Mouse (Mus musculus) hindbrain, embryonic 13.5 days (tissue): ENCODE measurements around the gene Klf13. TPM values are rescaled to one million over a fixed set of nuclear protein-coding genes. Genes with fewer than 3 reads are reported as not detected.

Experiments
- ATAC-seq: fragments of 200-750 bp; cut with Nextera tagmentation; 2 replicates; pipeline ENCODE4 v1.8.0; 2017; ENCODE audit warnings: moderate TSS enrichment; ENCODE audit not compliant: low FRiP score
- H3K27ac ChIP-seq: fragments of 300-500 bp; sonication (generic); 2 replicates; pipeline ENCODE4 v1.5.1; 2015; ENCODE audit warnings: inconsistent platforms, mild to moderate bottlenecking, moderate library complexity
- H3K27me3 ChIP-seq: fragments of 300-500 bp; sonication (generic); 2 replicates; pipeline ENCODE4 v1.6.1; 2015; ENCODE audit warnings: mild to moderate bottlenecking, inconsistent platforms
- H3K36me3 ChIP-seq: fragments of 300-500 bp; sonication (generic); 2 replicates; pipeline ENCODE4 v1.6.1; 2015; ENCODE audit warnings: mild to moderate bottlenecking, inconsistent platforms
- H3K4me1 ChIP-seq: fragments of 300-500 bp; sonication (generic); replicated peaks from 2 replicates; pipeline ENCODE4 v1.6.1; 2015; ENCODE audit warnings: inconsistent platforms
- H3K4me2 ChIP-seq: fragments of 300-500 bp; sonication (generic); 2 replicates; pipeline ENCODE4 v1.6.1; 2015; ENCODE audit warnings: inconsistent platforms, mild to moderate bottlenecking, moderate library complexity
- H3K4me3 ChIP-seq: fragments of 300-500 bp; sonication (generic); 2 replicates; pipeline ENCODE4 v1.5.1; 2015; ENCODE audit warnings: mild to moderate bottlenecking, inconsistent platforms
- H3K9ac ChIP-seq: fragments of 300-500 bp; sonication (generic); 2 replicates; pipeline ENCODE4 v1.6.1; 2015; ENCODE audit warnings: mild to moderate bottlenecking, inconsistent platforms
- H3K9me3 ChIP-seq: fragments of 300-500 bp; sonication (generic); 2 replicates; pipeline ENCODE4 v1.6.1; 2016; ENCODE audit warnings: inconsistent platforms
- WGBS: fragments of 180-500 bp; shearing (Covaris S2); methylation state at CpG from one replicate; pipeline ENCODE4 v1.1.7; 2015; 5-methylcytosine and 5-hydroxymethylcytosine counted together
- polyA plus RNA-seq: library from polyadenylated mRNA; unstranded; fragments of >200 nt; fragmentation: Nextera tagmentation; extraction: Ambion mirVana; gene quantifications from 2 replicates; pipeline ENCODE4 v1.2.1, GENCODE M21; 2015

Gene Klf13
- polyA plus RNA-seq, 1 experiment from 2014 or later, result 25.7 TPM

GRCm38 (mm10) chr7:63896968-63897468 lies 41.7 kb downstream of the Klf13 start:
- Histone ChIP-seq H3K27me3 (no peaks in the 10 kb centered on the region), H3K4me1 (peaks cover 49% of the 10 kb centered on the region)

GRCm38 (mm10) chr7:63896276-63896967 lies 42.3 kb downstream of the Klf13 start:
- H3K9me3 ChIP-seq, result no peaks in the 10 kb centered on the region
- H3K9ac ChIP-seq, result peak overlapping the region; percentile 70
- ATAC-seq, result peak; percentile 74
- peaks cover 2% of the 10 kb centered on the region for H3K36me3 ChIP-seq
- H3K27me3 ChIP-seq, result no peaks in the 10 kb centered on the region
- peak overlapping the region; percentile 35 for H3K4me3 ChIP-seq
- WGBS, result 25% methylated on average over 17 of the region's 17 CpGs
- H3K4me2 ChIP-seq, result peak overlapping the region; percentile 66
- peak overlapping the region; percentile 58; the same call in 1 of the 2 replicates for H3K27ac ChIP-seq
- peaks cover 43% of the 10 kb centered on the region for H3K4me1 ChIP-seq

More at GRCm38 (mm10) chr7:63896968-63897468, 41.7 kb downstream of the Klf13 start:
- Histone ChIP-seq H3K4me3 (peak overlapping the region; percentile 35), H3K36me3 (no peaks in the 10 kb centered on the region), H3K4me2 (peak overlapping the region; percentile 66), H3K27ac (peak overlapping the region; percentile 58; the same call in 1 of the 2 replicates), H3K9ac (peak overlapping the region; percentile 70), H3K9me3 (no peaks in the 10 kb centered on the region)
- WGBS, result 1% methylated on average over 22 of the region's 22 CpGs
- peak; percentile 81 for ATAC-seq

DNA sequence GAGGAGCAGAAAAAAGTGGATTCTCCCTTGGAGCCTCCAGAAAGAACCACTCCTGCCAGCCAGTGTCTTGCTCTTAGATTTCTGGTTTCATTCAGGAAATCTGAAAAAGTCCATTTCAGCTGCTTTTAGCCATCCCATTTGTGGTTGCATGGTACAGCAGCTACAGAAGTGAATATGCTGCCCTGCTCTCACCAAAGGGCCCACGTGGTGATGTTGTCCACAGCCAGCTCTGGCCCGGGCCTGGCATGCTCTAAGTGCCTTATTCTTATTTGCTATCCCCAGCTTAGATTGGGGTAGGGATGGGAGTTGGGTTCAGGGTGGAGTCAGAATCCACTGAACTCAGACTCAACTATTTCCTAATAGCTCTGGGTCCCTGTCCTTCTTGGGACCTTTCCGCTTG lies 43.5 kb downstream of the Klf13 start:
- H3K9me3 ChIP-seq, result no peaks in the 10 kb centered on the region
- 93% methylated on average over 3 of the region's 3 CpGs for WGBS
- ATAC-seq, result no peak

DNA sequence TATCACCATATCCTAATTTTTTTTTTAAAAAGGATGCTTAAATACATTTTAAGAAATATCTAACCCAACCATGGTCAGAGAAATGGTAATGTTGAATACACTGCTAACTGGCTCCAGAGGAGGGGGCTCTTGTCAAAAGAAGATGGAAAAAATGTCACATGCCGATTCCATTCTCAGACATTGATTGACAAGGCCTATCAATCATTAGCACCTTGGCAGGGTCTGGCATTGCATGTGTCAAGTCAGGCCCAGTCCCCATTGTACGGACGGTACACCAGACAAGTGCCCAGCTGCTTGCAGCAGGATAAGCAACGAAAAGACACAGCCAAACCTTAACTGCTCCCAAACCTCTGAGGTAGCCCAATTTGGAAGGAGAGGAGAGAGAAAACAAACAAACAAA lies 44.1 kb downstream of the Klf13 start:
- ATAC-seq, result no peak
- no peaks in the 10 kb centered on the region for H3K9me3 ChIP-seq
- no peaks in the 10 kb centered on the region for H3K27me3 ChIP-seq
- peaks cover 31% of the 10 kb centered on the region for H3K4me1 ChIP-seq
- 63% methylated on average over 4 of the region's 4 CpGs for WGBS
- H3K4me2 ChIP-seq, result no peak overlapping the region
- no peak overlapping the region for H3K9ac ChIP-seq
- H3K4me3 ChIP-seq, result no peak overlapping the region
- H3K36me3 ChIP-seq, result peaks cover 19% of the 10 kb centered on the region
- H3K27ac ChIP-seq, result no peak overlapping the region

More for the DNA sequence above, 43.5 kb downstream of the Klf13 start:
- Histone ChIP-seq H3K27ac (no peak overlapping the region), H3K4me3 (no peak overlapping the region), H3K4me2 (no peak overlapping the region), H3K27me3 (no peaks in the 10 kb centered on the region), H3K4me1 (peaks cover 31% of the 10 kb centered on the region), H3K36me3 (peaks cover 13% of the 10 kb centered on the region), H3K9ac (no peak overlapping the region)

- Histone ChIP-seq H3K27ac (no peak overlapping the region), H3K9ac (no peak overlapping the region), H3K36me3 (peaks cover 28% of the 10 kb centered on the region), H3K4me2 (no peak overlapping the region), H3K27me3 (no peaks in the 10 kb centered on the region), H3K9me3 (no peaks in the 10 kb centered on the region), H3K4me1 (peaks cover 38% of the 10 kb centered on the region), H3K4me3 (no peak overlapping the region)
- 56% methylated on average over 4 of the region's 4 CpGs for WGBS
- ATAC-seq, result no peak
These were observed 45.0 kb downstream of the Klf13 start for GRCm38 (mm10) chr7:63893729-63894128.

DNA sequence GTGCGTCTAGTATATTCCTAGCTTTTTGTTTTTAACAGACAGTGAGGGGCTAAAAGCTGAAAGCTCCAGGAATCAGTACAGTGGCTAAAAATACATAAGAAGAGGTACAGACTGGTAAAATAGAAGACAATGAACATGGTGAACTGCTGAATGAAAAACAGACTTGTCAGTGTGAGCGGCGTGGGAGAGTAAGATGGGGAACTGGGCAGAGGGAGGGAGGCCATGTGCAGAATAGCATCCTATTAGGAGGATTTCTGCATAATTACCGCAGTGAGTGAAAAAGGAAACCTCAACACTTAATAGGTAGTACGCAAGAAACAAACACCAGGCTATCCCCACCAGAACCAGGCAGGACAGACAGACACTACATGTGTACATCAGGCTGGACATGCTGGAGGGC lies 45.5 kb downstream of the Klf13 start:
- no peak for ATAC-seq
- Histone ChIP-seq H3K9me3 (no peaks in the 10 kb centered on the region), H3K27me3 (no peaks in the 10 kb centered on the region), H3K9ac (peak overlapping the region; percentile 6; the same call in 1 of the 2 replicates), H3K4me2 (no peak overlapping the region), H3K4me3 (no peak overlapping the region), H3K27ac (no peak overlapping the region), H3K36me3 (peaks cover 31% of the 10 kb centered on the region), H3K4me1 (peaks cover 37% of the 10 kb centered on the region)
- 72% methylated on average over 5 of the region's 5 CpGs for WGBS

- Histone ChIP-seq H3K36me3 (peaks cover 37% of the 10 kb centered on the region), H3K4me3 (no peak overlapping the region), H3K9me3 (no peaks in the 10 kb centered on the region), H3K9ac (no peak overlapping the region), H3K4me2 (no peak overlapping the region), H3K4me1 (peaks cover 20% of the 10 kb centered on the region), H3K27ac (no peak overlapping the region), H3K27me3 (no peaks in the 10 kb centered on the region)
- ATAC-seq, result no peak
- WGBS, result 74% methylated on average over 43 of the region's 43 CpGs
These were observed 47.1 kb downstream of the Klf13 start for GRCm38 (mm10) chr7:63891488-63892075.

- 73% methylated on average over 9 of the region's 9 CpGs for WGBS
These were observed 49.4 kb downstream of the Klf13 start for GRCm38 (mm10) chr7:63889116-63889975.

DNA sequence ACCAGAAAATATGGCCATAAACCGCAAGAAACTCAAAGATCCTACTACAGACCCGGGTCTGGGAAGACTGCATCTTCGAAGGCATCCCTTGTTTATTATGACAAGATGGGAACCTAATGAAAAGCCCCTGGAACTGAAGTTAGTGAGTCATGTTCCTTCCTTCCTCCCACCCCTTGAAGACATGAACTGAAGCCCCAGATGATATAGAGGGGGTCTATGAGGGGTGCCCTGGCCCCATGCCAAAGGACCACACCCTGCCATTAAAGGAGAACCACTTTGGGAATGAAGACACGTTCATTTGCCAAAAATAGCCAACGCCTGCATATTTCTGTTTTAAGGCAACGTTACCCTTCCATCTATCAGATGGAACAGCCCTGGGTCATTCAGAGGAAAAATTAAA lies 50.0 kb downstream of the Klf13 start:
- Histone ChIP-seq H3K36me3 (peaks cover 37% of the 10 kb centered on the region), H3K27ac (no peak overlapping the region), H3K9ac (no peak overlapping the region), H3K4me1 (peaks cover 14% of the 10 kb centered on the region), H3K4me3 (no peak overlapping the region), H3K9me3 (no peaks in the 10 kb centered on the region), H3K4me2 (no peak overlapping the region), H3K27me3 (no peaks in the 10 kb centered on the region)
- 81% methylated on average over 6 of the region's 6 CpGs for WGBS
- no peak for ATAC-seq

More at GRCm38 (mm10) chr7:63889116-63889975, 49.4 kb downstream of the Klf13 start:
- H3K9me3 ChIP-seq, result no peaks in the 10 kb centered on the region
- no peak overlapping the region for H3K4me2 ChIP-seq
- H3K27me3 ChIP-seq, result no peaks in the 10 kb centered on the region
- H3K27ac ChIP-seq, result no peak overlapping the region
- no peak for ATAC-seq
- H3K9ac ChIP-seq, result no peak overlapping the region
- H3K4me3 ChIP-seq, result no peak overlapping the region
- H3K4me1 ChIP-seq, result peaks cover 14% of the 10 kb centered on the region
- H3K36me3 ChIP-seq, result peaks cover 37% of the 10 kb centered on the region

- no peak overlapping the region for H3K27ac ChIP-seq
- no peak for ATAC-seq
- no peak overlapping the region for H3K4me2 ChIP-seq
- peaks cover 37% of the 10 kb centered on the region for H3K36me3 ChIP-seq
- no peak overlapping the region for H3K9ac ChIP-seq
- H3K4me1 ChIP-seq, result peaks cover 9% of the 10 kb centered on the region
- WGBS, result 93% methylated on average over 10 of the region's 10 CpGs
- H3K27me3 ChIP-seq, result no peaks in the 10 kb centered on the region
- no peaks in the 10 kb centered on the region for H3K9me3 ChIP-seq
- no peak overlapping the region for H3K4me3 ChIP-seq
These were observed 51.1 kb downstream of the Klf13 start for GRCm38 (mm10) chr7:63887602-63888123.

DNA sequence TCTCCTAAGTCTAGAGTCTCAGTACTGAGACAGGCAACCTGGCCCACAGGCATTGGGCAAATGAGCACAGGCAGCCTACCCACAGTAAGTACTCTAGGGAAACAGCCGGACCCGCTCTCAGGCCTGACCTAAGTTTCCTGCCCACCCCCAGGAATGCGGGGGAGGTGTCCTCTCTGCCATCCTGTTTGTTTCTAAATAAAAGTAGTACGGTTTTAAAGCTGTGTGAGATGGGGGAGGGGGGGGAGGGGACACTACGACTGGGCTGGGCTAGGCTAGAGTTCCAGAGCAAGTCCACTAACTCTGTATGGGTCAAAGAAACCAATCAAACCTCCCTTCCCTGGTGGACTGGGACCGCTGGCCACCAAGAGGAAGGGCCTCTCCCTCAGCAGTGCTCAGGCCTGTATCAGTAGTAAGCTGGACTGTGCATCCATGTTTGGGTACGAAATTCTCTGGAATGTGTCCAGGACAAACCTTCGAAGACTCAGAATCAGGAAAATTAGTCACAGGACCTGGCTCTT lies 51.6 kb downstream of the Klf13 start:
- no peak overlapping the region for H3K4me3 ChIP-seq
- H3K4me1 ChIP-seq, result peaks cover 9% of the 10 kb centered on the region
- no peak overlapping the region for H3K4me2 ChIP-seq
- no peak overlapping the region for H3K27ac ChIP-seq
- H3K9ac ChIP-seq, result no peak overlapping the region
- 69% methylated on average over 8 of the region's 8 CpGs for WGBS
- no peak for ATAC-seq
- H3K27me3 ChIP-seq, result no peaks in the 10 kb centered on the region
- peaks cover 37% of the 10 kb centered on the region for H3K36me3 ChIP-seq
- H3K9me3 ChIP-seq, result no peaks in the 10 kb centered on the region

GRCm38 (mm10) chr7:63885025-63885424 lies 53.7 kb downstream of the Klf13 start:
- H3K9ac ChIP-seq, result no peak overlapping the region
- H3K4me3 ChIP-seq, result no peak overlapping the region
- H3K36me3 ChIP-seq, result peaks cover 21% of the 10 kb centered on the region
- H3K4me2 ChIP-seq, result no peak overlapping the region
- 88% methylated on average over 7 of the region's 7 CpGs for WGBS
- H3K27me3 ChIP-seq, result no peaks in the 10 kb centered on the region
- no peaks in the 10 kb centered on the region for H3K9me3 ChIP-seq
- peaks cover 9% of the 10 kb centered on the region for H3K4me1 ChIP-seq
- no peak overlapping the region for H3K27ac ChIP-seq
- no peak for ATAC-seq
